Mouse (Mus musculus): ENCODE results near the gene Trim33. TPM values are rescaled to one million over a fixed set of nuclear protein-coding genes. Genes with fewer than 3 reads are reported as not detected.

The Trim33 gene
- polyA plus RNA-seq (2012; ENCODE audit: low replicate concordance) = 4.8 and 5.5 TPM in 2 replicates

GRCm38 (mm10) chr3:103279182-103280149 lies at the start of gene Trim33:
Gene Trim33, plus strand, starts transcription at chr3:103279293.

Other genes starting within 250 kb of the Trim33 start
- gene Nras, start 221.0 kb upstream of the Trim33 start, polyA plus RNA-seq (2012; ENCODE audit: low replicate concordance) = 4.2 and 4.6 TPM in 2 replicates
- 0.05 and 0.44 TPM in 2 replicates for gene Ampd1, start 205.3 kb upstream of the Trim33 start, polyA plus RNA-seq (2012; ENCODE audit: low replicate concordance)
- gene Dennd2c, start 176.7 kb upstream of the Trim33 start, polyA plus RNA-seq (2012; ENCODE audit: low replicate concordance) = 0.03 and 0.59 TPM in 2 replicates
- gene Bcas2, start 107.6 kb upstream of the Trim33 start, polyA plus RNA-seq (2012; ENCODE audit: low replicate concordance) = 48.3 and 91.5 TPM in 2 replicates